Mouse (Mus musculus) cerebellum, adult 9-10 months (tissue): ENCODE results near the gene Supt6.

ENCODE experiments used
- DNase-seq: peaks from one replicate; pipeline ENCODE4 v3.0.0; 2022

The Supt6 gene

GRCm38 (mm10) chr11:78165761-78166109 lies 80.1 kb downstream of the Supt6 start:
- peak; percentile 62 for DNase-seq

GRCm38 (mm10) chr11:78164924-78165760 lies 80.6 kb downstream of the Supt6 start, which contains the start of gene Traf4:
Traf4 (minus strand) TSS chr11:78165589.
- peak; percentile 51 for DNase-seq

- DNase-seq, result no peak
Measured at GRCm38 (mm10) chr11:78164604-78164923, 81.2 kb downstream of the Supt6 start.

GRCm38 (mm10) chr11:78163681-78164603 lies 81.8 kb downstream of the Supt6 start:
- peak; percentile 39 for DNase-seq

GRCm38 (mm10) chr11:78163045-78163444 lies 82.7 kb downstream of the Supt6 start:
- no peak for DNase-seq

GRCm38 (mm10) chr11:78162504-78162903 lies 83.3 kb downstream of the Supt6 start:
- no peak for DNase-seq

GRCm38 (mm10) chr11:78161968-78162367 lies 83.8 kb downstream of the Supt6 start:
- DNase-seq, result no peak

GRCm38 (mm10) chr11:78161169-78161568 lies 84.6 kb downstream of the Supt6 start:
- DNase-seq, result no peak

GRCm38 (mm10) chr11:78160675-78161074 lies 85.1 kb downstream of the Supt6 start:
- DNase-seq, result no peak

- DNase-seq, result no peak
Measured at GRCm38 (mm10) chr11:78160171-78160570, 85.6 kb downstream of the Supt6 start.

GRCm38 (mm10) chr11:78159557-78159956 lies 86.2 kb downstream of the Supt6 start:
- DNase-seq, result no peak

- peak; percentile 91 for DNase-seq
Measured at GRCm38 (mm10) chr11:78159096-78159495, 86.7 kb downstream of the Supt6 start.
